Mouse (Mus musculus) megakaryocyte, embryonic 14.5 days (primary cell): ENCODE measurements at regions not wholly inside any gene's neighbourhood (a gene's known extent, or its start where the extent isn't known, plus 50 kb on each side); places are given as distances from the start of the nearest gene placed in this dataset.

Experiments used
- FLI1 ChIP-seq: IDR thresholded peaks from 2 replicates; pipeline ENCODE4 v1.6.1; 2012; ENCODE audit warnings: low read length, inconsistent platforms, mixed read lengths
- GATA1 ChIP-seq: IDR thresholded peaks from 3 replicates; pipeline ENCODE4 v1.6.1; 2012; ENCODE audit warnings: mixed read lengths, low read length, inconsistent platforms, borderline replicate concordance

DNA sequence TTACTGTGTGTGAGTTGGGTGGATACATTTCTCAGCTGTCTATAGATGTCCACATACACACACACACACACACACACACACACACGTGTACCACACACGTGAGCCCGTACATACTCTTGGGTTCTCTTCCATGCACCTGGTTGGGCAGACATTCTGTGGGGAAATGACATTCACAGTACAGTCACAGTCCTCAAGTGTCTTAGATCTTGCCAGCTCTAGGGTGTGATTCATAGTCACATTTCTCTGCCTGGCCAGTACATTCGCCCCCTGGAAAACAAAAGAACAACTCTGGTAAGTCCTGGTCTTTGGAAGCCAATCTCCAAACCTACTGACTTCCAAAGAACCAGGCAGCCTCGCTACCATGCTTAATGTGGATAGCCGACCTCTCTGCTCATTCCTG lies 64.6 kb upstream of the Acbd6 start:
- no peak for TF ChIP-seq GATA1
- no peak for TF ChIP-seq FLI1
